Mouse (Mus musculus): ENCODE results near the gene Fxyd3. TPM values are rescaled to one million over a fixed set of nuclear protein-coding genes. Genes with fewer than 3 reads are reported as not detected.

Gene Fxyd3
- polyA plus RNA-seq, 1 experiment from 2014 or later: 1.9 TPM

DNA sequence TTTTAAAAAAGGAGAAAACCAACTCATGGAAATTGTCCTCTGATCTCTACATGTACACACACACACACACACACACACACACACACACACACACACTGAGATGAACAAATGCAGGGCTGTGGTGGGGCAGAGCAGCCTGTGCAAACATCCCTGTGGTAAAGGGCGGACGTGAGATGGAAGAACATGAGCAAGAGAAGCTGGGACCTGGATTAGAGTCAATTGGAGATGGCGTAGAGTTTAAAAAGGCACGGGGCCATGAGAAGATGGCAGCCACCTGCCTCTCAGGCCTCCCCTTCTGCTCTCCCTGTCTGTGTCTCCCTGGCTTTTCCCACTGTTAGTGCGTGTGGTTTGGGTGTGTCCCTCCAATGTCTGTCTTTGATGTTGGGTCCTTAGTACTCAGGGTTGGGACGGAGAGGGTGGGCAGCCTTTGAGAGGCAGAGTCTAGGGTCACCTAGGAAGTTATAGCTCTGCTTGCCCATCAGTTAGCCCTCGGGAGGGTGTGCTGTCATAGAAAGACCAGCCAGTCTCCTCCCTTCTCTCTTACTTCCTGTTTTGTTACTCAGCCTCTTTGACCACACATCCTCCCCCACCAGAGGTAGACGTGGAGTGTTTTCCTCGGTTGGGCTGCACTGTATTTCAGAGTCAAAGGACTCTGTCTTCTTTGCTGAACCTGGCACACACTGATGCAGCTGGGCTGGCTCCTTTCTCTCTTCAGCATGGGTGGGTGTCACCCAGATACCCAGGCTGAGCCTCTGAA lies 42.9 kb downstream of the Fxyd3 start:
- H3K4me3 ChIP-seq: no peak overlapping the region
- no peaks in the 10 kb centered on the region for H3K36me3 ChIP-seq (replicated peaks)
- no peaks in the 10 kb centered on the region for H3K27me3 ChIP-seq (ENCODE audit: poor library complexity, severe bottlenecking)
- no peaks in the 10 kb centered on the region for H3K4me1 ChIP-seq
- DNase-seq (ENCODE audit: extremely low spot score, low spot score): no peak
- no peaks in the 10 kb centered on the region for H3K9me3 ChIP-seq
- WGBS: 79% methylated on average over 9 of the region's 9 CpGs
- no peak overlapping the region for H3K27ac ChIP-seq

DNA sequence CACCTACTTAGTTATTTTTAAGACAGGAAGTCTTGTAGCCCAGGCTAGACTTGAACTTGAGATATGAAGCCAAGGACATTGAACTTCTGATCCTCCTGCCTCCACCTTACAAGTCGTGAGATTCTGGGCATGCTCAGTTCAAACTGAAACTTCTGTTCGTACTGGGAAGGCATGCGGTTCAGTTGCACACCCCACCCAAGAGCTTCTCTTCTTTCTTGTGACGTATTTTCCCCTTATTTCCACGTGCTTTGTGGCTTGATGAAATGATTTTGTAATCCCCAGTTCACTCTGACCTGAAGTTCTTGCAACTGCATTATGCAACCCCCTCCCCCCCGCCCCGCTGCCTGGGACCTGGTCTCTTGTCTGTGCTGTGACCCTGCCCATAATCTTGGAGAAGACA lies 44.8 kb downstream of the Fxyd3 start:
- 85% methylated on average over 7 of the region's 7 CpGs for WGBS
- H3K4me3 ChIP-seq: no peak overlapping the region
- DNase-seq (ENCODE audit: extremely low spot score, low spot score): no peak
- no peak overlapping the region for H3K27ac ChIP-seq
- H3K9me3 ChIP-seq: no peaks in the 10 kb centered on the region
- H3K36me3 ChIP-seq (replicated peaks): no peaks in the 10 kb centered on the region
- no peaks in the 10 kb centered on the region for H3K27me3 ChIP-seq (ENCODE audit: poor library complexity, severe bottlenecking)
- no peaks in the 10 kb centered on the region for H3K4me1 ChIP-seq

DNA sequence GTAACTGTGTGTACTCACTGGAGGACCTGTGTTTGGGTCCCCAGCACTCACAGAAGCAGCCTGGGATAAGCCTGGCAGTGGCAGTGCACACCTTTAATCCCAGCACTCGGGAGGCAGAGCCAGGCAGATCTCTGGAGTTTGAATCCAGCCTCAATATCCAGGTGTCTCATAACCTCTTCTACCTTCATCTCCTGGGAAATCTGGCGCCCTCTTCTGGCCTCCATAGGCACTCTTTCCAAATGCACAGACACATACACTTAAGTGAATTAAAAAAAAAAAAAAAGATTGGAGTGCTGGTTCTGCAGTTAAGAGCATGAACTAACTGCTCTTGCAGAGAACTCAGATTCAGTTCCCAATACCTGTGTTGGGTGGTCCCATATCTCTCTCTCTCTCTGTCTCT lies 45.8 kb downstream of the Fxyd3 start:
- H3K9me3 ChIP-seq: no peaks in the 10 kb centered on the region
- DNase-seq (ENCODE audit: extremely low spot score, low spot score): no peak
- H3K4me3 ChIP-seq: no peak overlapping the region
- no peaks in the 10 kb centered on the region for H3K4me1 ChIP-seq
- no peaks in the 10 kb centered on the region for H3K27me3 ChIP-seq (ENCODE audit: poor library complexity, severe bottlenecking)
- no peaks in the 10 kb centered on the region for H3K36me3 ChIP-seq (replicated peaks)
- H3K27ac ChIP-seq: no peak overlapping the region
- 68% methylated on average over 2 of the region's 2 CpGs for WGBS

DNA sequence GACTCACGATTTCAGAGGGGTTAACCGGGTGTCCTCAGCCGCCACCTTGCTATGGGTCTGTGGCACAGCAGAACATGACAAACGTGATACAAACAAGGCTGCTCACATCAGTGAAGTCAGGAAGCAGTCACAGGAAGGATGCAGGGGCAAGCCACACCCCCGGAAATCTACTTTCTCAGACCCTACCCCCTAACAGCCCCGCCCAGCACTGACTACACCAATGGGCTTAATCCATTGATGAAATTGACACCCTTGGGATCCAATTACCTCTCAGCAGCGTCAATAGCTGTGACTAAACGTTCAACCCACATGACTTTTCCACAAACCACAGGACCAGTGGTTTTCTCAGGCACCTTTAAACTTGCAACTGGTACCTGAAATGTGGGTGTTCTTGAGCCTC lies 47.9 kb downstream of the Fxyd3 start:
- H3K27me3 ChIP-seq (ENCODE audit: poor library complexity, severe bottlenecking): no peaks in the 10 kb centered on the region
- DNase-seq (ENCODE audit: extremely low spot score, low spot score): no peak
- no peak overlapping the region for H3K4me3 ChIP-seq
- WGBS: 78% methylated on average over 8 of the region's 8 CpGs
- no peaks in the 10 kb centered on the region for H3K36me3 ChIP-seq (replicated peaks)
- H3K27ac ChIP-seq: no peak overlapping the region
- H3K4me1 ChIP-seq: no peaks in the 10 kb centered on the region
- H3K9me3 ChIP-seq: no peaks in the 10 kb centered on the region

Small RNA genes within 50 kb of the gene (microRNA-seq; reads per million reads assigned to microRNA genes)
- not detected for gene Mir7050

Other genes starting within 250 kb of the Fxyd3 start
- not detected in 2 replicates for gene Ffar3, start 220.5 kb downstream of the Fxyd3 start, polyA plus RNA-seq (2016; fragmentation: Nextera tagmentation; extraction: Ambion mirVana)
- gene Ffar1, start 215.1 kb downstream of the Fxyd3 start, polyA plus RNA-seq (2016; fragmentation: Nextera tagmentation; extraction: Ambion mirVana): not detected in 2 replicates
- gene Cd22, start 196.4 kb downstream of the Fxyd3 start, polyA plus RNA-seq (2016; fragmentation: Nextera tagmentation; extraction: Ambion mirVana): not detected in 2 replicates
- gene Mag, start 161.8 kb downstream of the Fxyd3 start, polyA plus RNA-seq (2016; fragmentation: Nextera tagmentation; extraction: Ambion mirVana): 0.35 and 0.38 TPM in 2 replicates
- gene Hamp2, start 152.0 kb downstream of the Fxyd3 start, polyA plus RNA-seq (2016; fragmentation: Nextera tagmentation; extraction: Ambion mirVana): not detected in 2 replicates
- gene Hamp, start 132.7 kb downstream of the Fxyd3 start, polyA plus RNA-seq (2016; fragmentation: Nextera tagmentation; extraction: Ambion mirVana): not detected in 2 replicates
- 24.1 and 25.6 TPM in 2 replicates for gene Usf2, start 119.9 kb downstream of the Fxyd3 start, polyA plus RNA-seq (2016; fragmentation: Nextera tagmentation; extraction: Ambion mirVana)
- gene Lsr, start 103.2 kb downstream of the Fxyd3 start, polyA plus RNA-seq (2016; fragmentation: Nextera tagmentation; extraction: Ambion mirVana): 41.9 and 45.9 TPM in 2 replicates
- gene Fam187b, start 102.9 kb downstream of the Fxyd3 start, polyA plus RNA-seq (2016; fragmentation: Nextera tagmentation; extraction: Ambion mirVana): 2.1 and 2.3 TPM in 2 replicates
- 10.2 and 10.4 TPM in 2 replicates for gene Fxyd5, start 34.2 kb downstream of the Fxyd3 start, polyA plus RNA-seq (2016; fragmentation: Nextera tagmentation; extraction: Ambion mirVana)
- 0.36 and 1.1 TPM in 2 replicates for gene Fxyd7, start 25.2 kb downstream of the Fxyd3 start, polyA plus RNA-seq (2016; fragmentation: Nextera tagmentation; extraction: Ambion mirVana)
- 2.2 and 2.5 TPM in 2 replicates for gene Fxyd1, start 19.5 kb downstream of the Fxyd3 start, polyA plus RNA-seq (2016; fragmentation: Nextera tagmentation; extraction: Ambion mirVana)
- 0.58 and 0.68 TPM in 2 replicates for gene Lgi4, start 17.4 kb downstream of the Fxyd3 start, polyA plus RNA-seq (2016; fragmentation: Nextera tagmentation; extraction: Ambion mirVana)
- 1.4 and 1.9 TPM in 2 replicates for gene Hpn, start 38.6 kb upstream of the Fxyd3 start, polyA plus RNA-seq (2016; fragmentation: Nextera tagmentation; extraction: Ambion mirVana)
- gene Scn1b, start 50.3 kb upstream of the Fxyd3 start, polyA plus RNA-seq (2016; fragmentation: Nextera tagmentation; extraction: Ambion mirVana): 0.25 and 0.55 TPM in 2 replicates
- gene Gramd1a, start 79.2 kb upstream of the Fxyd3 start, polyA plus RNA-seq (2016; fragmentation: Nextera tagmentation; extraction: Ambion mirVana): 74.5 and 79.7 TPM in 2 replicates
- not detected in 2 replicates for gene Scgb2b2, start 213.8 kb upstream of the Fxyd3 start, polyA plus RNA-seq (2016; fragmentation: Nextera tagmentation; extraction: Ambion mirVana)
- gene Scgb1b2, start 215.1 kb upstream of the Fxyd3 start, polyA plus RNA-seq (2016; fragmentation: Nextera tagmentation; extraction: Ambion mirVana): not detected in 2 replicates

Measured in forebrain, embryonic 10.5 days (tissue).